Mouse (Mus musculus) liver, embryonic 11.5 days (tissue): ENCODE results near the gene H2al1g. TPM values are rescaled to one million over a fixed set of nuclear protein-coding genes. Genes with fewer than 3 reads are reported as not detected.
"Not testable (repeated sequence)": the region's sequence is repeated elsewhere in the genome, so short reads cannot be mapped to it uniquely, and the experiment has no call there.

ENCODE experiments used
- ATAC-seq: fragments of 200-750 bp; cut with Nextera tagmentation; replicated peaks from 2 replicates; pipeline ENCODE4 v1.8.0; 2017; ENCODE audit warnings: moderate number of reproducible peaks, mild to moderate bottlenecking, moderate TSS enrichment, moderate library complexity; ENCODE audit not compliant: low FRiP score
- DNase-seq: peaks from one replicate; pipeline ENCODE4 v3.0.0-alpha.2; 2017; ENCODE audit warnings: low spot score
- H3K27ac ChIP-seq: fragments of 300-500 bp; sonication (generic); 2 replicates; pipeline ENCODE4 v1.5.1; 2014; ENCODE audit warnings: mild to moderate bottlenecking, low read depth, low read length, control low read depth
- H3K27me3 ChIP-seq: fragments of 300-500 bp; sonication (generic); replicated peaks from 2 replicates; pipeline ENCODE4 v1.6.1; 2014; ENCODE audit warnings: low read length, mixed read lengths; ENCODE audit not compliant: control insufficient read depth, insufficient read depth
- H3K36me3 ChIP-seq: fragments of 300-500 bp; sonication (generic); 2 replicates; pipeline ENCODE4 v1.6.1; 2014; ENCODE audit warnings: mild to moderate bottlenecking, low read length, moderate library complexity, mixed read lengths; ENCODE audit not compliant: control insufficient read depth, insufficient read depth
- H3K4me1 ChIP-seq: fragments of 300-500 bp; sonication (generic); replicated peaks from 2 replicates; pipeline ENCODE4 v1.6.1; 2014; ENCODE audit warnings: low read length, mixed read lengths; ENCODE audit not compliant: control insufficient read depth, insufficient read depth
- H3K4me2 ChIP-seq: fragments of 300-500 bp; sonication (generic); 2 replicates; pipeline ENCODE4 v1.6.1; 2014; ENCODE audit warnings: mild to moderate bottlenecking, control low read depth, moderate library complexity
- H3K4me3 ChIP-seq: fragments of 300-500 bp; sonication (generic); 2 replicates; pipeline ENCODE4 v1.5.1; 2014; ENCODE audit warnings: low read depth, low read length, control low read depth
- H3K9ac ChIP-seq: fragments of 300-500 bp; sonication (generic); 2 replicates; pipeline ENCODE4 v1.6.1; 2014; ENCODE audit warnings: low read depth, low read length, control low read depth
- H3K9me3 ChIP-seq: fragments of 300-500 bp; sonication (generic); 2 replicates; pipeline ENCODE4 v1.6.1; 2016; ENCODE audit warnings: low read length, inconsistent platforms, mixed read lengths; ENCODE audit not compliant: control insufficient read depth
- WGBS: fragments of 180-500 bp; shearing (Covaris S2); extraction: QIAGEN DNeasy Blood & Tissue Kit; methylation state at CpG from one replicate; pipeline ENCODE4 v1.1.7; 2014; 5-methylcytosine and 5-hydroxymethylcytosine counted together
- polyA plus RNA-seq: library from polyadenylated mRNA; unstranded; fragments of >200 nt; fragmentation: Nextera tagmentation; extraction: Ambion mirVana; gene quantifications from 2 replicates; pipeline ENCODE4 v1.2.1, GENCODE M21; 2014

H2al1g gene
- polyA plus RNA-seq: not detected in 2 replicates

DNA sequence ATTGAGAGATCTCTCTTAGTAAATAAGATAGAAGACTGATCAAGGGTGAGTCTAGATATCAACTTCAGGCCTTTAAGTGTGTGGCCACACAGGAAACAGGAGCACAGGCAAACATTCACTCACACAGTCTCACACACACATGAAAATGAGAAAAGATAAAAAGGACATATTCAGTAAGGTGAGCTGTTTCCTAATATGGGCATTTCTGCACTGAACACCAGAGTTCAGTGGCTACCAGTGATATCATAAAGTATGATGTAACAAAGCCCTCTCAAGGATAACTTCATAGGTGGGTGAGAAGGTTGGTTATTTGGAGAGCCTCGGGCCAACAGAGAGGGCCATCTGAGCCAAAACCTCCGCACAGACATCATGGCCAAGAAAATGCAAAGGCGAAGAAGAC, at the start of gene H2al1g:
TSS of gene H2al1g (plus strand) at position 301 of the 400 bp plus-strand sequence.
- ATAC-seq, H3K4me2 ChIP-seq, H3K4me1 ChIP-seq, H3K9me3 ChIP-seq, H3K9ac ChIP-seq, H3K4me3 ChIP-seq, H3K36me3 ChIP-seq, H3K27ac ChIP-seq, DNase-seq, H3K27me3 ChIP-seq: not testable (repeated sequence)
- WGBS: no CpG with 5 or more reads among the region's 3 CpGs

DNA sequence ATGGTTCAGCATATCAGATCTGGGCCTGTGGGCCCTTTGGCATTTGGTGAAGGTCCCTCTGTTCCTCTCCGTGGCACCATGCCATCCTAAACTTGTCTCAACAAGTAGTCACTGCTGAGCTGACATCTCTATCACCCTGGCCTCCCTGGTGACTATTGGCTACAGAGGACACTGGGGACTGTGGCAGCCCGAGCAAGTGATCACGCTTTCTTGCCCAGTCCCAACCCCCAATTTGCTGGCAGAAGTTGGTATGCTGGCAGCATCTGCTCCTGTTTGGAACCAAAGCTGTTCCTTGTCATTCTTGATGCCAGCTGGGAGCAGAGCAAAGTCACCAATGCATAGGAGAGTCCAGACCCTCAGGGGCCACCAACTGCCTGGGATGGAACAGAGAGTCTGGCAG, 49.0 kb upstream of the H2al1g start:
- no peak overlapping the region for H3K9ac ChIP-seq
- H3K36me3 ChIP-seq: no peaks in the 10 kb centered on the region
- DNase-seq: no peak
- no peaks in the 10 kb centered on the region for H3K4me1 ChIP-seq
- H3K9me3 ChIP-seq: no peaks in the 10 kb centered on the region
- ATAC-seq: no peak
- WGBS: 81% methylated on average over 3 of the region's 3 CpGs
- H3K27ac ChIP-seq: no peak overlapping the region
- no peak overlapping the region for H3K4me3 ChIP-seq
- peaks cover 7% of the 10 kb centered on the region for H3K27me3 ChIP-seq
- H3K4me2 ChIP-seq: no peak overlapping the region

DNA sequence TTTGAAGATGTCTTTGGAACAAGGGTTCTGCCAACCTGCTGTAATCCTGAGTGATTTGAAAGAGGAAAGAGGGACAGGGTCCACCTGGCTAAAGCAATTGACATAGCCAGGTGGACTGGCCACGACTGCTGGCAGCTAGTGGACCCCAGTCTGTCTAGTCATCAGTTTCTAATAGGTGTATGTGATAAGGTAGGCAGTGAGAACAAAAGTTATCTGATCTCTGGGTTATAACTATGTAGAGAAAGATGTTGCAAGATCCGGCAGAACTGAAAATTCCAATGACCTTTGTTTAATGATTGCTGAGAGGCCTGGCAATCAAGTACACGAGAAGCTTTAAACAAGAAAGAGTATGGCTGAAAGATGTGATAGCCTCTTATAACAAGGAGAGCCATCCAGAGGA, 44.9 kb upstream of the H2al1g start:
- H3K4me1 ChIP-seq: no peaks in the 10 kb centered on the region
- H3K9ac ChIP-seq: no peak overlapping the region
- H3K4me2 ChIP-seq: no peak overlapping the region
- no peaks in the 10 kb centered on the region for H3K36me3 ChIP-seq
- no peak overlapping the region for H3K4me3 ChIP-seq
- no peak overlapping the region for H3K27ac ChIP-seq
- ATAC-seq: no peak
- H3K9me3 ChIP-seq: no peaks in the 10 kb centered on the region
- DNase-seq: no peak
- WGBS: 80% methylated on average over 3 of the region's 3 CpGs
- H3K27me3 ChIP-seq: no peaks in the 10 kb centered on the region; the same call in 1 of the 2 replicates

DNA sequence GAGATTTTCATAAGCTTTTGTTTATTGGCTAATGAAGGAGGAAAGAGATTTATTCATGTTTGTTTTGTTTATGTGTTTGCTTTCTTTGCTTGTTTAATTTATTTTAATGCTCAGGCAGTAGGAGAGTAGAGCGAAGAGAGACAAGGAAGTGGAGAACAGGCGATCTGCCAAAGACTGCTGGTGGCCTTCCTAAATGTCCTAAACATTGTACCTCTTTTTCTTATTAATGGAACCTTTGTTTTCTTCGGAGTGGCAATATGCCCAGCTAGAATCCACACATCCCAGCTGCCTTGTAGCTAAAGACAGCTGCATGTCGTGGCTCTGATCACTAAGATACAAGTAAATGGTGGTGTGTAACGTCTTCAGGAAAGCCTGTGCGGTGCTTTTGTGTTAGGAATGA, 41.0 kb upstream of the H2al1g start:
- Histone ChIP-seq H3K9me3 (no peaks in the 10 kb centered on the region), H3K9ac (no peak overlapping the region), H3K27ac (no peak overlapping the region), H3K4me1 (no peaks in the 10 kb centered on the region), H3K27me3 (peaks cover 3% of the 10 kb centered on the region; the same call in 1 of the 2 replicates), H3K36me3 (no peaks in the 10 kb centered on the region), H3K4me3 (no peak overlapping the region), H3K4me2 (no peak overlapping the region)
- 84% methylated on average over 6 of the region's 6 CpGs for WGBS
- DNase-seq: no peak
- ATAC-seq: no peak

DNA sequence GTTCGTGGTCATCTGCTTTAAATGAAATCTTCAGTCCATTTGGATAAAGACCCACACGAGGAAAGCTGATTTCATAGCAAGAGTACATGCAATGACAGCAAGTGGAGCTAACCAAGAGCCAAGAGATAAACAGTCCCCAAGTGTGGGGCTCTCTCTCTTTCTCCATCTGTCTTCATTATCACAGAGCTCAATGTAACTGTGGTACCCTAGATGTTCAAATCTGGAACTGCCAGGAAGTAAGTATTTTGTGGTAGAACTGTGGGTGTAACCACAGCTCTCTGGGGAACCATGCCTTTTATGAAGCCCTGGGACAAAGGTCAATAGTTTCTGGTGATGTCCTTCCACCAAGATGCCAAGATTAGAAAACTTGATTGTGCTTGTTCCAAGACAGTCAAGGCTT, 37.3 kb upstream of the H2al1g start:
- peaks cover 3% of the 10 kb centered on the region; the same call in 1 of the 2 replicates for H3K27me3 ChIP-seq
- WGBS: 58% methylated on average over 2 of the region's 2 CpGs

DNA sequence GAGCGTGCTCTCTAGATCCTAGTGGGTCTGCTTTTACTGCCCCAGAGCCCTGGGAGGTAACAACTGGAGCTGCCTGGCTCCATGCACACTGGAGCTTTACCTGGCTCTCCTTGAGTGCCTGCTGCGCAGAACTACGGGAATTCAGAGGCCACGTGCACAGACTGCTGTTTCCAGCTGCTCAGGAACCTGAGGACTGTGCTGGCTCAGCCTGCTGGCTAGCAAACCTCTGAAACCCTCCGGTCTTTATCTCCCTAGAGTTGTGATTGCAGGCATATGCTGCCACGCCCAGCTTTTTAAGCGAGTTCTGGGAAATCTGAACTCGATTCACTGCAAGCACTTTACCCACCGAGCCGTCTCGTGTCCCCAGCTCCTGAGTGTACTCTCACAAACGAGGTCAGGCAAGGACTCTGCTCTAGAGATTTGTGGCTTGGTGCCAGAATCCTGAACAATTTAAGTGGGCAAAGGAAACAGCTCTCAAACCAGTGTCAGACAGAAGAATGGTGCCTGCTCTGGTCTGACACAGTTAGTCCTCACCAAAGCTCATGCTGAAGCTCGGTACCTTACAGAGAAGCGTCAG, 29.7 kb upstream of the H2al1g start:
- ATAC-seq (no peak), DNase-seq (no peak)
- Histone ChIP-seq H3K4me3 (no peak overlapping the region), H3K4me1 (no peaks in the 10 kb centered on the region), H3K27ac (no peak overlapping the region), H3K4me2 (no peak overlapping the region), H3K9ac (no peak overlapping the region), H3K9me3 (no peaks in the 10 kb centered on the region), H3K27me3 (no peaks in the 10 kb centered on the region), H3K36me3 (no peaks in the 10 kb centered on the region)
- WGBS: 66% methylated on average over 14 of the region's 14 CpGs

More for the DNA sequence above, 37.3 kb upstream of the H2al1g start:
- H3K27ac ChIP-seq: no peak overlapping the region
- H3K4me3 ChIP-seq: no peak overlapping the region
- ATAC-seq (no peak), DNase-seq (no peak)
- no peak overlapping the region for H3K9ac ChIP-seq
- no peaks in the 10 kb centered on the region for H3K4me1 ChIP-seq
- H3K4me2 ChIP-seq: no peak overlapping the region
- no peaks in the 10 kb centered on the region for H3K36me3 ChIP-seq
- H3K9me3 ChIP-seq: no peaks in the 10 kb centered on the region

DNA sequence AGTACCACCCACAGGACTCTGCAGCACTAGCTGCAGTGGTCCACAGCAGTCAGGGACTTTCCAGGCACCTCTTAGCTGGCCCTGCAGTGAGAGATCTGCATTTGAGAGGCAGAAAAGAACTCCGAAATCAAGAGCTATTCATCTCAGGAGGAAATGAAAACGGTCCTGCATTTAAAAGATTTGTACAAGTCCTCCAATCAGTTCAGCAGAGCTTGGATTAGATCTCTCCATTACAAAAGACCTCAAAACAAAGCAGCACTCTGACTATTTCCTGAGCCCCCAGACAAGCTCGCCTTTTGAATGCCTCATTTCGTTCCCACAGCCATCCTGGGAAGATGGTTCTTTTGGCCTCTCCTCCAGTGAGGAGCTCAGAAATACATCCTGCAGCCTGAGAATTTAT, 28.8 kb upstream of the H2al1g start:
- 62% methylated on average over 4 of the region's 4 CpGs for WGBS

DNA sequence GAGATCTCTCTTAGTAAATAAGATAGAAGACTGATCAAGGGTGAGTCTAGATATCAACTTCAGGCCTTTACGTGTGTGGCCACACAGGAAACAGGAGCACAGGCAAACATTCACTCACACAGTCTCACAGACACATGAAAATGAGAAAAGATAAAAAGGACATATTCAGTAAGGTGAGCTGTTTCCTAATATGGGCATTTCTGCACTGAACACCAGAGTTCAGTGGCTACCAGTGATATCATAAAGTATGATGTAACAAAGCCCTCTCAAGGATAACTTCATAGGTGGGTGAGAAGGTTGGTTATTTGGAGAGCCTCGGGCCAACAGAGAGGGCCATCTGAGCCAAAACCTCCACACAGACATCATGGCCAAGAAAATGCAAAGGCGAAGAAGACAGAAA, 19.1 kb upstream of the H2al1g start, which contains the start of gene H2al1a:
TSS of gene H2al1a (plus strand) at position 301 of the 400 bp plus-strand sequence.
- not testable (repeated sequence) for H3K9ac ChIP-seq, DNase-seq, H3K4me1 ChIP-seq, H3K27ac ChIP-seq, ATAC-seq, H3K36me3 ChIP-seq, H3K4me2 ChIP-seq, H3K4me3 ChIP-seq, H3K9me3 ChIP-seq, H3K27me3 ChIP-seq
- WGBS: no CpG with 5 or more reads among the region's 3 CpGs

More for the DNA sequence above, 28.8 kb upstream of the H2al1g start:
- Histone ChIP-seq H3K4me1 (no peaks in the 10 kb centered on the region), H3K9me3 (no peaks in the 10 kb centered on the region), H3K36me3 (no peaks in the 10 kb centered on the region), H3K4me3 (no peak overlapping the region), H3K4me2 (no peak overlapping the region), H3K9ac (no peak overlapping the region), H3K27ac (no peak overlapping the region), H3K27me3 (no peaks in the 10 kb centered on the region)
- DNase-seq: no peak
- ATAC-seq: no peak

DNA sequence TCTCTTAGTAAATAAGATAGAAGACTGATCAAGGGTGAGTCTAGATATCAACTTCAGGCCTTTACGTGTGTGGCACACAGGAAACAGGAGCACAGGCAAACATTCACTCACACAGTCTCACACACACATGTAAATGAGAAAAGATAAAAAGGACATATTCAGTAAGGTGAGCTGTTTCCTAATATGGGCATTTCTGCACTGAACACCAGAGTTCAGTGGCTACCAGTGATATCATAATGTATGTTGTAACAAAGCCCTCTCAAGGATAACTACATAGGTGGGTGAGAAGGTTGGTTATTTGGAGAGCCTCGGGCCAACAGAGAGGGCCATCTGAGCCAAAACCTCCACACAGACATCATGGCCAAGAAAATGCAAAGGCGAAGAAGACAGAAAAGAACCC, 15.9 kb upstream of the H2al1g start, which contains the start of gene H2al1b:
TSS of gene H2al1b (plus strand) at position 301 of the 400 bp plus-strand sequence.
- not testable (repeated sequence) for ATAC-seq, H3K9ac ChIP-seq, H3K4me1 ChIP-seq, H3K9me3 ChIP-seq, DNase-seq, H3K4me3 ChIP-seq, H3K4me2 ChIP-seq, H3K27me3 ChIP-seq, H3K36me3 ChIP-seq, H3K27ac ChIP-seq
- WGBS: 91% methylated on average over 1 of the region's 3 CpGs
